In the genomic region with DNA sequence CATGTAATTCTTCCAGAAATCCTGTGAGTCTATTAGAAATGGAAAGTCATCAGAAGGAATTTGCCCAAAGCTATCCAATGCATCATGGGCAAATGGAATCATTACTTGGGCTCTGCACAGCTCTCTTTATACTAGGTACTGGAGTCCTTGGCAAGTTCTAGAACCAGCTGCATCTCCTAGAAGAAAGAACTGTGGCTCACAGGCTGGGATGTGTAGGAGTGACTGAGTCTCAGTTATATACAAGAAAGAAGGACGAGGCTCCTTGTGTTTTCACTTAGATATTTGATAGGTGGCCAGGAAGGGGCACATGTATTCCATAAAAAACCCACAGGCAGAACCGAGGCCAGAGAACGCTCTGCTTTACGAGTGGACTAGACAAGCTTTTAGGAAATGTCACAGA, we compare ENCODE assay signal across 18 mouse cellular contexts.
DNase-seq lines count a peak whose midpoint lies in the region; ATAC-seq lines count a peak whose summit lies in the region.
"Had no signal": no experiment of that assay in that cellular context is flagged by ENCODE, and none has a peak within 500 bp of the region (broad histone marks: within the 10 kb centered on the region; RNA-seq: fewer than 3 reads in every experiment).

No protein-coding gene starts in this region.

- ATAC-seq in frontal cortex, adult (ENCODE audit: low TSS enrichment), result peak; percentile 74
- ATAC-seq: activated CD4-positive, CD25-positive, alpha-beta regulatory T cell, adult 4 months; CD4-positive, CD25-positive, alpha-beta regulatory T cell, adult 4 months; Patski had no signal

- no peak for DNase-seq in frontal cortex, adult 2 months (ENCODE audit: extremely low spot score in 1 of 2, low spot score in 1 of 2)
- DNase-seq in brain, adult 2 months (ENCODE audit: low read depth, low spot score), result peak; percentile 20
- no peak for DNase-seq in kidney, postnatal 36 days
- DNase-seq: adrenal gland, adult 2 months; adrenal gland, adult 8-10 months; adrenal gland, postnatal 10 days; adrenal gland, postnatal 14 days; adrenal gland, postnatal 25 days; adrenal gland, postnatal 36 days; B cell, adult 2 months; cerebellum, adult 11 months; cerebellum, adult 11-12 months; cerebellum, adult 18-20 months; cerebellum, adult 2 months had no signal
